Mouse (Mus musculus): ENCODE measurements at regions not wholly inside any gene's neighbourhood (a gene's known extent, or its start where the extent isn't known, plus 50 kb on each side); places are given as distances from the start of the nearest gene placed in this dataset.

- TF ChIP-seq CTCF (IDR thresholded peaks at IDR 0.05), result no peak
- no peak for TF ChIP-seq EP300 (IDR thresholded peaks at IDR 0.05)
Observed at GRCm38 (mm10) chr17:50432559-50432958, 76.6 kb upstream of the Plcl2 start.
